Mouse (Mus musculus): Measurements from ENCODE around the gene Coq3.
A peak's percentile ranks its signal among the peaks of the same experiment; 100 is the strongest.

Gene Coq3

GRCm38 (mm10) chr4:21879565-21880220 lies at the start of gene Coq3:
Gene Coq3 (plus strand): TSS chr4:21879673.
- peak; percentile 83 to 84 for DNase-seq (ENCODE audit: low spot score in 2 of 2)

- no peak for DNase-seq (ENCODE audit: low spot score in 2 of 2)
Measured at GRCm38 (mm10) chr4:21832844-21833243, 46.6 kb upstream of the Coq3 start.

GRCm38 (mm10) chr4:21847481-21848286 lies 31.8 kb upstream of the Coq3 start, which contains the start of gene Pnisr:
Gene Pnisr (plus strand): TSS chr4:21847583.
- peak; percentile 92 to 95 for DNase-seq (ENCODE audit: low spot score in 2 of 2)

- peak; percentile 85 to 87 for DNase-seq (ENCODE audit: low spot score in 2 of 2)
Measured at GRCm38 (mm10) chr4:21848287-21848630, 31.2 kb upstream of the Coq3 start.

- DNase-seq (ENCODE audit: low spot score in 2 of 2) = no peak
Measured at GRCm38 (mm10) chr4:21857481-21857880, 22.0 kb upstream of the Coq3 start.

GRCm38 (mm10) chr4:21865226-21865625 lies 14.2 kb upstream of the Coq3 start:
- DNase-seq (ENCODE audit: low spot score in 2 of 2) = no peak

- DNase-seq (ENCODE audit: low spot score in 2 of 2) = no peak
Measured at GRCm38 (mm10) chr4:21878776-21879175, 697 bp upstream of the Coq3 start.

- no peak for DNase-seq (ENCODE audit: low spot score in 2 of 2)
Measured at GRCm38 (mm10) chr4:21882806-21883205, 3.3 kb downstream of the Coq3 start.

- no peak for DNase-seq (ENCODE audit: low spot score in 2 of 2)
Measured at GRCm38 (mm10) chr4:21885831-21886230, 6.4 kb downstream of the Coq3 start.

- DNase-seq (ENCODE audit: low spot score in 2 of 2) = no peak
Measured at GRCm38 (mm10) chr4:21930971-21931771, 51.7 kb downstream of the Coq3 start, which contains the start of gene Faxc. Gene Faxc (plus strand): TSS chr4:21931329.

- DNase-seq (ENCODE audit: low spot score in 2 of 2) = no peak
Measured at GRCm38 (mm10) chr4:21931772-21932630, 52.5 kb downstream of the Coq3 start.

GRCm38 (mm10) chr4:21935378-21935777 lies 55.9 kb downstream of the Coq3 start:
- DNase-seq (ENCODE audit: low spot score in 2 of 2) = no peak

- no peak for DNase-seq (ENCODE audit: low spot score in 2 of 2)
Measured at GRCm38 (mm10) chr4:21936424-21936823, 57.0 kb downstream of the Coq3 start.

GRCm38 (mm10) chr4:21937890-21938289 lies 58.4 kb downstream of the Coq3 start:
- DNase-seq (ENCODE audit: low spot score in 2 of 2) = no peak

- no peak for DNase-seq (ENCODE audit: low spot score in 2 of 2)
Measured at GRCm38 (mm10) chr4:21944672-21945071, 65.2 kb downstream of the Coq3 start.

- DNase-seq (ENCODE audit: low spot score in 2 of 2) = no peak
Measured at GRCm38 (mm10) chr4:21951444-21951843, 72.0 kb downstream of the Coq3 start.

GRCm38 (mm10) chr4:21952255-21952654 lies 72.8 kb downstream of the Coq3 start:
- no peak for DNase-seq (ENCODE audit: low spot score in 2 of 2)

- DNase-seq (ENCODE audit: low spot score in 2 of 2) = peak; percentile 3 to 10
Measured at GRCm38 (mm10) chr4:21957570-21958321, 78.3 kb downstream of the Coq3 start.
